Mouse (Mus musculus) heart, adult 2 months (tissue): ENCODE data around the gene Mxi1.

Experiments used
- CTCF ChIP-seq: fragments of 200-600 bp; IDR thresholded peaks from 2 replicates; pipeline ENCODE4 v1.8.1; 2022; ENCODE audit warnings: antibody characterized with exemption, mild to moderate bottlenecking, moderate library complexity
- POLR2A ChIP-seq: fragments of 200-500 bp; IDR thresholded peaks from 2 replicates; pipeline ENCODE4 v1.6.1; 2011; ENCODE audit warnings: mild to moderate bottlenecking, low read depth, low read length, control low read depth; ENCODE audit not compliant: insufficient read depth

GRCm38 (mm10) chr19:53408398-53408797, 98.1 kb downstream of the Mxi1 start:
- no peak for TF ChIP-seq CTCF
- no peak for TF ChIP-seq POLR2A
